Mouse (Mus musculus) liver, adult 2 months (tissue): Measurements from ENCODE around the gene Pdlim3. TPM values are rescaled to one million over a fixed set of nuclear protein-coding genes. Genes with fewer than 3 reads are reported as not detected.
"Not testable (repeated sequence)": the region's sequence is repeated elsewhere in the genome, so short reads cannot be mapped to it uniquely, and the experiment has no call there.

Experiments
- DNase-seq: peaks from one replicate; pipeline ENCODE4 v3.0.0-alpha.2; 2011; ENCODE audit warnings: low read depth, low spot score; ENCODE audit errors: extremely low read depth
- H3K27ac ChIP-seq: fragments of 200-500 bp; replicated peaks from 2 replicates; pipeline ENCODE4 v1.5.1; 2012; ENCODE audit warnings: low read depth, mild to moderate bottlenecking, control low read depth, inconsistent platforms, low read length; ENCODE audit not compliant: insufficient read depth
- H3K27me3 ChIP-seq: fragments of 200-500 bp; 2 replicates; pipeline ENCODE4 v1.6.1; 2012; ENCODE audit warnings: mild to moderate bottlenecking, moderate library complexity, low read length, inconsistent platforms; ENCODE audit not compliant: control insufficient read depth, insufficient read depth
- H3K36me3 ChIP-seq: fragments of 200-500 bp; 2 replicates; pipeline ENCODE4 v1.6.1; 2012; ENCODE audit warnings: low read length, inconsistent platforms; ENCODE audit not compliant: control insufficient read depth, insufficient read depth
- H3K4me1 ChIP-seq: fragments of 200-500 bp; 2 replicates; pipeline ENCODE4 v1.6.1; 2011; ENCODE audit warnings: low read length; ENCODE audit not compliant: control insufficient read depth, insufficient read depth
- H3K4me3 ChIP-seq: fragments of 200-500 bp; 2 replicates; pipeline ENCODE4 v1.5.1; 2011; ENCODE audit warnings: low read depth, mild to moderate bottlenecking, control low read depth, low read length, moderate library complexity; ENCODE audit not compliant: insufficient read depth
- H3K79me2 ChIP-seq: fragments of 200-500 bp; 2 replicates; pipeline ENCODE4 v1.6.1; 2012; ENCODE audit warnings: inconsistent platforms, mild to moderate bottlenecking, low read length, moderate library complexity; ENCODE audit not compliant: control insufficient read depth, insufficient read depth
- H3K9ac ChIP-seq: fragments of 200-500 bp; 2 replicates; pipeline ENCODE4 v1.6.1; 2012; ENCODE audit warnings: low read depth, mild to moderate bottlenecking, control low read depth, inconsistent platforms, low read length
- CTCF ChIP-seq: fragments of 200-500 bp; IDR thresholded peaks from 2 replicates; pipeline ENCODE4 v1.5.1; 2011; ENCODE audit warnings: low read depth, low read length, control low read depth
- POLR2A ChIP-seq: fragments of 200-500 bp; IDR thresholded peaks from 2 replicates; pipeline ENCODE4 v1.6.1; 2011; ENCODE audit warnings: low read length, control low read depth; ENCODE audit not compliant: insufficient read depth; ENCODE audit errors: extremely low read depth
- WGBS: fragments of 180-500 bp; shearing (Covaris S2); methylation state at CpG from one replicate; pipeline ENCODE4 v1.1.7; 2018; 5-methylcytosine and 5-hydroxymethylcytosine counted together
- polyA plus RNA-seq: library from polyadenylated mRNA; depleted of rRNA; stranded (reverse); fragments of >200 nt; gene quantifications from 2 replicates; pipeline ENCODE4 v1.2.3, GENCODE M21; 2012
- total RNA-seq: library from RNA; depleted of rRNA; stranded (reverse); fragments of >200 nt; gene quantifications from 2 replicates; pipeline ENCODE4 v1.2.3, GENCODE M21; 2014

Gene Pdlim3
- total and polyA plus RNA-seq, 2 experiments, result 0.42 to 0.65 TPM

GRCm38 (mm10) chr8:45857734-45858133 is 27.5 kb upstream of the Pdlim3 start:
- WGBS, result 55% methylated on average over 5 of the region's 5 CpGs
- H3K4me1 ChIP-seq, result no peaks in the 10 kb centered on the region
- no peak for DNase-seq

GRCm38 (mm10) chr8:45858391-45858790 is 26.9 kb upstream of the Pdlim3 start:
- H3K79me2 ChIP-seq, result no peaks in the 10 kb centered on the region
- no peaks in the 10 kb centered on the region for H3K4me1 ChIP-seq
- H3K27me3 ChIP-seq, result no peaks in the 10 kb centered on the region
- TF ChIP-seq POLR2A, result no peak
- no peaks in the 10 kb centered on the region for H3K36me3 ChIP-seq
- H3K27ac ChIP-seq, result no peak overlapping the region
- H3K4me3 ChIP-seq, result no peak overlapping the region
- 59% methylated on average over 9 of the region's 9 CpGs for WGBS
- no peak for DNase-seq
- no peak overlapping the region for H3K9ac ChIP-seq

More at GRCm38 (mm10) chr8:45857734-45858133, 27.5 kb upstream of the Pdlim3 start:
- H3K36me3 ChIP-seq, result no peaks in the 10 kb centered on the region
- H3K27ac ChIP-seq, result no peak overlapping the region
- H3K79me2 ChIP-seq, result no peaks in the 10 kb centered on the region
- TF ChIP-seq CTCF (no peak), POLR2A (no peak)
- H3K27me3 ChIP-seq, result no peaks in the 10 kb centered on the region
- no peak overlapping the region for H3K9ac ChIP-seq
- no peak overlapping the region for H3K4me3 ChIP-seq

DNA sequence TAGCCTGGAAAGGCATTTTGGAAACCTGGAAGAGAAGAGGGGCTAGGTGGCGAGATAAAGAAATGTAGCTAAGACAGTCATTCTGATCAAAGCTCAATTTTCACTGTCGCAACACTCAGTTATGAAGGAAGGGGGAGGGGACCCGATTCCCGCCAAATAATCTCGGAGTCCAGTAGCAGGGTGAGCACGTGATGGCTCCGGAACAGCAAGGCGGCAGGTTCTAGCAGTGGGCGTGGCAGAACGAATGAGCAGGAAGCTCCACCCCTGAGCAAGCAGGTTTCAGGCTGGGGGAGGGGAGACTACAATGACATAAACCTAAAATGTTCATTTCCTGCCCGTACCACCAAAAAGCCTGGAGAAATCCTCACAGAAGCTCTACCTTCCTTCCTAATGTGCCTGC is 13.7 kb upstream of the Pdlim3 start:
- DNase-seq, H3K4me3 ChIP-seq, H3K27me3 ChIP-seq, H3K27ac ChIP-seq, H3K9ac ChIP-seq, H3K36me3 ChIP-seq, H3K79me2 ChIP-seq, H3K4me1 ChIP-seq: not testable (repeated sequence)
- WGBS, result 71% methylated on average over 11 of the region's 11 CpGs

- no peak for DNase-seq
- Histone ChIP-seq H3K27me3 (no peaks in the 10 kb centered on the region; the same call in 1 of the 2 replicates), H3K4me3 (no peak overlapping the region), H3K79me2 (no peaks in the 10 kb centered on the region), H3K9ac (no peak overlapping the region), H3K27ac (no peak overlapping the region), H3K4me1 (no peaks in the 10 kb centered on the region), H3K36me3 (no peaks in the 10 kb centered on the region)
- 85% methylated on average over 7 of the region's 7 CpGs for WGBS
- no peak for TF ChIP-seq POLR2A
- no peak for TF ChIP-seq CTCF
Observed at GRCm38 (mm10) chr8:45872077-45872476, 13.2 kb upstream of the Pdlim3 start.

DNA sequence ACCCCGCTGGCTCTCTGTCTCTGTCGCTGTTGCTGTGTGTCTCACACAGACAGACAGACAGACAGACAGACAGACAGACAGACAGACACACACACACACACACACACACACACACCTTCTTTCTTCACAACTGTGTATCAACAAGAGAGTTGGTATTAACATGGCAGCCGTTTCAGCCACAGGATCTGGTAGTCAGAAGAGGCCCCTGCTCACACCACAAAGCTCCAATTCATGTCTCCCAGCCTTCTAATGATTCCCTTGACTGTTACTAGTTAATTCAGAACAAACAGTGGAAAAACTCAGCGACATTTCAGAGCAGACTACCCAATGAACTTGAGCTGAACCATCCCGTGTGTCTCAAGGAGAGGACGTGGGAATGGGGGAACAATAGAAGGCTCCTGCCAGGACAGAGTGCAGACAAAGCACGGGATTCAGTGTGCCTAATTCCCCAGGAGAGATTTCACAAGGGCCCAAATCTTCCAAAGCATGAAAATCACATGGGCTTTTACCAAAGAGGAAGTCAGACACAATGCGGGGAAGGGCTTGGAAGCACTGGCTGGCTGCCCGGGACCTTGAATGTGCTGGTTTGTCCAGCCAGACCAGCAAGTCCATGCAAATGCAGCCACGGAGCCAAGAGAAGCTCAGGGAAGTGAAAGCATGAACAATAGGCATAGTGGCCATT is 10.2 kb upstream of the Pdlim3 start:
- WGBS, result 45% methylated on average over 10 of the region's 10 CpGs
- Histone ChIP-seq H3K9ac (no peak overlapping the region), H3K36me3 (no peaks in the 10 kb centered on the region), H3K4me1 (no peaks in the 10 kb centered on the region), H3K79me2 (no peaks in the 10 kb centered on the region), H3K4me3 (no peak overlapping the region), H3K27ac (peak overlapping the region; percentile 39; the same call in 1 of the 2 replicates), H3K27me3 (no peaks in the 10 kb centered on the region; the same call in 1 of the 2 replicates)
- DNase-seq, result peak; percentile 29
- no peak for TF ChIP-seq POLR2A

- no peaks in the 10 kb centered on the region; the same call in 1 of the 2 replicates for H3K27me3 ChIP-seq
- no peak overlapping the region for H3K9ac ChIP-seq
- H3K36me3 ChIP-seq, result no peaks in the 10 kb centered on the region
- H3K79me2 ChIP-seq, result no peaks in the 10 kb centered on the region
- 90% methylated on average over 5 of the region's 5 CpGs for WGBS
- DNase-seq, result no peak
- no peak overlapping the region for H3K27ac ChIP-seq
- no peak for TF ChIP-seq CTCF
- TF ChIP-seq POLR2A, result no peak
- H3K4me1 ChIP-seq, result no peaks in the 10 kb centered on the region
- H3K4me3 ChIP-seq, result no peak overlapping the region
Observed at GRCm38 (mm10) chr8:45876397-45876796, 8.9 kb upstream of the Pdlim3 start.
